Mouse (Mus musculus) Patski (cell line): ENCODE data around the gene Oscar. TPM values are rescaled to one million over a fixed set of nuclear protein-coding genes. Genes with fewer than 3 reads are reported as not detected.

ENCODE experiments used
- ATAC-seq: fragments of 100-300 bp; one replicate; pipeline ENCODE4 v1.8.0; 2021
- CTCF ChIA-PET: fragments of 350-600 bp; sonication (Branson Sonifier 250); formaldehyde crosslinking; loops from one replicate; lab custom pipeline; 2022; ENCODE audit warnings: inconsistent platforms; lab: Charles Lee
- POLR2A ChIA-PET: fragments of 350-600 bp; sonication (Branson Sonifier 250); formaldehyde crosslinking; loops from one replicate; lab custom pipeline; 2022; ENCODE audit warnings: antibody characterized with exemption, inconsistent platforms; lab: Charles Lee
- DNase-seq: peaks from one replicate; pipeline ENCODE4 v3.0.0-alpha.2; 2011; ENCODE audit warnings: low read depth, low spot score
- H3K27me3 ChIP-seq: fragments of 371-371 bp; one replicate; pipeline ENCODE4 v1.5.1; 2021
- CTCF ChIP-seq: fragments of 100-300 bp; IDR thresholded peaks from one replicate; pipeline ENCODE4 v1.5.1; 2021
- in situ Hi-C: fragments of 300-500 bp; cut with MboI; formaldehyde crosslinking; loops from 3 replicates; pipeline ENCODE4 v1.11.1; 2018; ENCODE audit warnings: low pct_unique_long_range_greater_than_20kb, mixed read lengths
- polyA plus RNA-seq: library from polyadenylated mRNA; unstranded; gene quantifications from one replicate; pipeline ENCODE4 v1.2.3, GENCODE M21; 2021

Oscar gene
- polyA plus RNA-seq, 1 experiment from 2014 or later, result 0.09 TPM

DNA sequence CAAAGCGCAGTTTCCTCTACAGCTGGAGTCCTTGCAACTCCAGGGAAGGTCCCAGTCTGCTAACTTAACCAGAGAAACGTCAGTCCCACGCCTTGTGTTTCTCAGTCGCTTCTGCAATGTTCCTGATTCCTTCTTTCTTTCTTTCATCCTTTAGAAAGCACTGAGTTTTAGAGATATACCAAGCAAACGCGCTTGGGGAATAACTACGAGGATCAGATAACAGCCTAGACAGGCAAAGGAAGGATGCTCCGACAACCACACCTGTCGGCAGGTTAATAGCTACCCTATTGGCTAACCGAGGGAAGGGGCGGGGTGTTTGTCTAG, 28.4 kb upstream of the Oscar start:
- DNase-seq, result no peak

DNA sequence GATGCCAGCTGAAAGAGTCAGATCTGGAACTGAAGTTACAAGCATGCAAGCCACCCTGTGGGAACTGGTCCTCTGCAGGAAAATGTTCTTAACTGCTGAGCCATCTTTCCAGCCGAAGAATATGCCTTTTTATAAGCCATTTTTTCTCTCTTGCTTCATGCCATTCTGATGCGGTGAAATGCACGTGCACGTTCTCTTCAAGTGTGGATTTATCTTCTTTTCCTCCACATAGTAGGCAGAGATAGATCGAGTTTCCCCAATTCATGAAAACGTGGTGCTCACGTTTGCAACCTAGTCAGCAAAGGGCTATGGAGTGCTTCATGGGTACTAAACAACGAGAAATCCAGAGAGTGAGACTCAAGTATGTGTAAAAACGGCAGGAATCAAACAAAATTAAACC, 27.9 kb upstream of the Oscar start:
- in situ Hi-C loops, result no loop called here
- DNase-seq (no peak), ATAC-seq (no peak)
- CTCF ChIA-PET, result interaction anchor here (1.2 to 3.5 kb wide), 3 partner anchors 10 to 22 kb away, joined by 3 to 15 read pairs (median 5); partner anchors contain the start of gene Leng1
- no peaks in the 10 kb centered on the region for H3K27me3 ChIP-seq
- no peak for TF ChIP-seq CTCF
- POLR2A ChIA-PET, result interaction anchor here (1.4 to 1.9 kb wide), 3 partner anchors 9 to 20 kb away, joined by 4 to 10 read pairs (median 4); partner anchors contain the start of genes Prpf31 and Tfpt

More for the DNA sequence above, 28.4 kb upstream of the Oscar start:
- in situ Hi-C loops, result no loop called here
- TF ChIP-seq CTCF, result no peak
- H3K27me3 ChIP-seq, result no peaks in the 10 kb centered on the region
- CTCF ChIA-PET, result interaction anchor here (0.8 to 3.5 kb wide), 3 partner anchors 11 to 21 kb away, joined by 3 to 15 read pairs (median 5); no protein-coding TSS in a partner anchor
- POLR2A ChIA-PET, result interaction anchor here (1.5 to 1.9 kb wide), 2 partner anchors 14 to 19 kb away, joined by 7 to 10 read pairs; no protein-coding TSS in a partner anchor
- no peak for ATAC-seq

DNA sequence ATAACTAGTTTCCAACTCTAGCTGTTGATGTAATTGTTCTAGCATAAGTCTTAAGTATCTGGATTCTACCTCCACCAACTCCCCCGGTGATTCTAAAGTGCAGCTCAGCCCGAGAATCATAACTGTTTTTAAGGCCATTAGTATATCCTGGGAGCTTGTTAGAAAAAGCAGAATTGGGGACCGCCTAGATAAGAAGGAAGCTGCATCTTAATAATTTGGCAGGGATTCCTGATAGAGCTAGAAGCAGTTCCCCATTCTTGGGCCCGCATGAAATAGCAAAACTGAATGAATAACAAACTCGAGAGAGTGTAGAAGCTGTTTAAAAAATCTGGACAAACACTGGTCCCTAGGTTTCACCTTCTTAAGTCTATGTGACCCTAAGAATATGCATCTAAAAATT, 27.5 kb upstream of the Oscar start:
- POLR2A ChIA-PET, result interaction anchor here (1.4 to 1.5 kb wide), 2 partner anchors 8 to 13 kb away, joined by 4 read pairs; partner anchors contain the start of genes Prpf31 and Tfpt
- in situ Hi-C loops, result no loop called here
- no peaks in the 10 kb centered on the region for H3K27me3 ChIP-seq
- CTCF ChIA-PET, result interaction anchor here (1.2 to 3.5 kb wide), 2 partner anchors 10 to 22 kb away, joined by 3 to 15 read pairs; partner anchors contain the start of gene Leng1
- TF ChIP-seq CTCF, result no peak
- no peak for DNase-seq
- no peak for ATAC-seq

DNA sequence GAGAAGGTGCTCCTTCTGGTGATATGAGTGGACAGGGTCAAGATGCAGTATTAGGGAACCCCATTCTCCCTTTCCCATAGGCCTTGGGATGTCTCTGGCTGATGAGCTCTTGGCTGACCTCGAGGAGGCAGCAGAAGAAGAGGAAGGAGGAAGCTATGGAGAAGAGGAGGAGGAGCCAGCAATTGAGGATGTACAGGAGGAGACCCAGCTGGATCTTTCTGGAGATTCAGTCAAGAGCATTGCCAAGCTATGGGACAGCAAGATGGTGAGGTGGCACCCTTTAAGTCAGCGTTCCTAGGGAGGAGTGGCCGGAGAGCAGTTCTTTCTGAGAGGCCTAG, 14.5 kb upstream of the Oscar start:
- no peak for TF ChIP-seq CTCF
- ATAC-seq (no peak), DNase-seq (no peak)
- ChIA-PET POLR2A (interaction anchor here (1.2 to 1.4 kb wide), 2 partner anchors 13 to 20 kb away, joined by 3 to 4 read pairs; no protein-coding TSS in a partner anchor), CTCF (no interaction called here)
- H3K27me3 ChIP-seq, result no peaks in the 10 kb centered on the region
- in situ Hi-C loops, result no loop called here

DNA sequence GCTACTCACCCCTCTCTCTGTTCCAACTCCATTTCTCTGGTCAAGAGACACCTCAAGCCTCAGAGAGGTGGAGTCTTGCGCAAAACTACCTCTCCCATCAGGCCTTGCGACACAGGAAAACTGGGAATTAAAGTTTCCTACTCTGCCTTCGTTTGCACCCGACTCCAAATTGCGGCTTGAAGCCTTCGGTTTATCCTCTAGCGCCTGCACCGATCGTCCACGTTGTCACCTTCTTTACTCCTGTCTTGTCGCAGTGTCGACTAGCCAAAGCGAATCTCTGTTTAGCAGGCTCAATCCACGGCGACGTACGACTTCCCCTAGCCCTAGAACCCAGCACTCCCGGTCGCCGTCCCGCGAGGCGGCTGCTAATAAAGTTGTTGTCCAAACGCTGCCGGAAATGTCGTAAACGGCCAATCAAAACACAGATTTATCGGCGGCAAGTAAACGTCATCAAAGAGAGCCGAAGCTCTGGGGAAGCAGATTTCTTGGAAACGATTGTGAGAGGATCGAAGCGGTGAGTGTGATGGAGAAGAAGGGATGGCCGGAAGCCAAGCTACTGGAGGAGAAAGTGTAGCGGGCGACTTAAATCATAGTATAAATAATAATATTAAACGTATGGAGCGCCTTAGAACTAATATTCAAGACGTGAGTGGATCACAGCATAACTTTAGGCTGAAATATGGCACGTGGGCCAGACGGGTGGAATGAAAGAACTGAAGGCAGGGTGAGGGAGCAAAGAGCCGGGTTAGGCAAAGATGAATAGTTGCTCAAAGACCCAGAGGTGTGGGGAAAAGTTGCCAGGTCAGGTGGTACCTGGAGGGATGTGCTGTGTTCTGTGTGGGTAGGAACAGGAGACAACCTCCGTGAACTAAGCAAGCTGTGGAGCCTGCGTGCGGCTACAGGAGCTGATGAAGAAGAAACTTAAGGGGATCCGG, 13.9 kb upstream of the Oscar start, which contains the start of the genes Tfpt and Prpf31:
TSS of gene Tfpt (minus strand) at position 387 of the 935 bp plus-strand sequence.
TSS of gene Prpf31 (plus strand) at position 443 of the 935 bp plus-strand sequence.
- ChIA-PET CTCF (no interaction called here), POLR2A (interaction anchor here (1.2 to 1.4 kb wide), 2 partner anchors 14 to 20 kb away, joined by 3 to 4 read pairs; no protein-coding TSS in a partner anchor)
- peak; percentile 76 for DNase-seq
- no peaks in the 10 kb centered on the region for H3K27me3 ChIP-seq
- peak; percentile 78 for ATAC-seq
- in situ Hi-C loops, result no loop called here
- no peak for TF ChIP-seq CTCF

DNA sequence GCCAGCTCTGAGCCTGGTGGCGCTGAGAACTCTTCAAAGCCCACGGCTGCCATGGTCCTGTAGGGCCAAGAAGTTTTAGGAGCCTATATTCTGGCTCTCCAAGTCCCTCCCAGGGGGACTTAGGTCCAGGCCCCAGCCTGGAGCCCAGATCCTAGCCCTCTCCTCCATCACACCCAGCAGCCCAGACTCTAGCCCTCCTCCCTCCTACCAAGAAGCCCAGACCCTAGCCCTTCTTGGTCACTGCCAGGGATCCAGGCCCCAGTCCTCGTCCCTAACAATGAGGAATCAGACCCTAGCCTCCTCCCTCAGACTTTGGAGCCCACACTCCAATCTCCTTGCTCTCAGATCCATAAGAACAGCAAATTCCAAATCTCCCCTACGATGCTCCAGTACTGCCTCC, 13.1 kb upstream of the Oscar start:
- ATAC-seq (no peak), DNase-seq (no peak)
- in situ Hi-C loops, result no loop called here
- no peak for TF ChIP-seq CTCF
- no peaks in the 10 kb centered on the region for H3K27me3 ChIP-seq
- POLR2A ChIA-PET, result no interaction called here
- CTCF ChIA-PET, result no interaction called here

DNA sequence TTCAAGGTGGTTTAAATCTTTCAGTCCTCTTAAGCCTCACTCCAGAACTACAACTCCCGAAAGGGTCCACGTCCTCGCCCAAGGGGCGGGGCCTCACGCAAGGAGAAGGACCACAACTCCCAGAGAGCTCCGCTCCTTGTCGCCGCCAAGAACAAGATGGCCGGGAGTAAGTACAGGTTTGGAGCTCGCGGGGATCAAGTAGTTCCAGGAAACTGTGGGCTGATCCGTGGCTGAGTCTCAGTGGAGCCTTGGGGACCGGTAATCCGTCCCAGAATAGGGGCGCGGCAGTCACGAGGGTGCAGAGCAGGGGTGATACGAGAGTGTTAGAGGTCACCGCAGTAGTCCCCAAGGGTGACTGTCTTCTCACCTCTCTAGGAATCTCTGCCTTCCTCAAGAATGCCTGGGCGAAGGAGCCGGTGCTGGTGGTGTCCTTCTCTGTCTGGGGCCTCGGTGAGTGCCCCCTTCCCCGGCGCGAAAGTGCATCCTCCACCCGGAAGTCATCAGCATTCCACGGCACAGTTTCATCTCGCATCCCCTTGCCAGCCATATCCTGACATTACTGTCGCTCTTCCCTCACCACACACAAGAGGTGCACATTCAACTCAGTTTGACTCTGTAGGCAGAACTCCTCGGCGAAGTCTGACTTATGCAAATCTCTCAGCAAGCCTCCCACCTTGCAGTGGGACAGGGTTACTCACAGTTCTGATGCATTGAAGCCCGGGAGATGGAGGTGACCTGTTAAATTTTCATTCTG, 1.5 kb upstream of the Oscar start, which contains the start of gene Ndufa3:
TSS of gene Ndufa3 (plus strand) at position 132 of the 754 bp plus-strand sequence.
- ChIA-PET CTCF (interaction anchor here (1.0 to 2.3 kb wide), 12 partner anchors 10 to 285 kb away, joined by 3 to 18 read pairs (median 4); no protein-coding TSS in a partner anchor), POLR2A (interaction anchor here (0.7 to 1.2 kb wide), 4 partner anchors 8 to 11 kb away, joined by 3 to 4 read pairs (median 3); no protein-coding TSS in a partner anchor)
- no peaks in the 10 kb centered on the region for H3K27me3 ChIP-seq
- ATAC-seq (peak; percentile 99), DNase-seq (peak; percentile 58)
- in situ Hi-C loops, result no loop called here
- TF ChIP-seq CTCF, result no peak

DNA sequence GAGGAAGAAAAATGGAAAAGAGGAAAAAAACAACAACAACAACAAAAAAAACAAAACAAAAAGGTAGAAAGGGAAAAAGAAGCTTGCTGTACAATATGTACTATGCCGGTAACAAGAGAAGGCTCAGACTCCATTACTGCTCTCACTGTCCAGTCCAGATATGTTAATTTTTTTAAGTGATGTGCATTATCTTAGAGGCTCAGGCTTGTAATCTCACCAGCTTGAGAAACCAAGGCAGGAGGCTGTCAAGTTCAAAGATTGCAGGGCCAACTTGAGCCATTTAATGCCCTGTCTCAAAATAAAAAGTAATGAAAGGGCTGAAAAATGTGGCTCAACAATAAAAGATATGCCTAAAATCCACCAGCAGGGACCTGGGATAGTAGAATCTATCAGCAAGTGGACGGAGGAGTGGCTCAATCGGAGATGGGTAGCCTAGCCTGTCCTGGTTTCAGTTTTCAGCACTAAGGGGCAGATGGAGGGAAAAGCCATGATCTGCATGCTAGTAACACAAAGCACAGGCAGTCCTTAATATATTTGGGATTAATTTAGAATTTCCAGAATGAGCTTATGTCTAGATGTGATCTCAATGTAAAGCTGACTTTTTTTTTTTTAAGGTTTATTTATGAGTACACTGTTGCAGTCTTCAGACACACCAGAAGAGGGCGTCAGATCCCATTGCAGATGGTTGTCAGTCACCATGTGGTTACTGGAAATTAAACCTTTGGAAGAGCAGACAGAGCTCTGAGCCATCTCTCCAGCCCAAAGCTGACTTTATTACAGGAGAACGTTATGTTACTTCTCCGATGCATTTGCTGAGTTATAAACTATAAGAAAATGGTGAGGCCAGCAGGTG, 658 bp upstream of the Oscar start:
- H3K27me3 ChIP-seq, result no peaks in the 10 kb centered on the region
- DNase-seq (no peak), ATAC-seq (peak; percentile 15)
- in situ Hi-C loops, result no loop called here
- ChIA-PET POLR2A (interaction anchor here (0.9 kb wide), 1 partner anchor 9 kb away, joined by 3 read pairs; no protein-coding TSS in a partner anchor), CTCF (interaction anchor here (1.0 to 2.3 kb wide), 10 partner anchors 10 to 286 kb away, joined by 3 to 18 read pairs (median 4); no protein-coding TSS in a partner anchor)
- TF ChIP-seq CTCF, result peak; percentile 73

DNA sequence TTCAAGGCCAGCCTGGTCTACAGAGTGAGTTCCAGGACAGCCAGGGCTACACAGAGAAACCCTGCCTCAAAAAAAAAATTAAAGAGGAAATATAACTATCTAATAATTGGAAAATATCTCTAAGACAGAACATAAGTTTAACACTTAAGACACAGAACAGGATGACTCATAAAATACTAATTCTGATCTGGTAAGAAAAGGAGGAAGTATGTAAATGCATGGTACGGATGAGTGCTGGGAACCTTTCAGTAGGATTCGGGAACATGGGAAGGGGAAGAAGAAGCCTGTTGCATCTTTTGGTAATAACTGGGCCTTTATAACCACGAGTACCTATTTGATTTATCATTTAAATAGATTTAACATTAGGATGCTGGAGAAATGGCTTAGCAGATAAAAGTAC, 1.9 kb downstream of the Oscar start:
- CTCF ChIA-PET, result no interaction called here
- ATAC-seq, result no peak
- DNase-seq, result no peak
- TF ChIP-seq CTCF, result no peak
- H3K27me3 ChIP-seq, result no peaks in the 10 kb centered on the region
- POLR2A ChIA-PET, result no interaction called here
- in situ Hi-C loops, result no loop called here
